Mouse (Mus musculus) MEL (cell line): ENCODE measurements around the gene Tshz2. TPM values are rescaled to one million over a fixed set of nuclear protein-coding genes. Genes with fewer than 3 reads are reported as not detected.

Experiments used
- DNase-seq: peaks from one replicate; pipeline ENCODE4 v3.0.0; 2011; ENCODE audit warnings: low read depth, low spot score
- H3K27ac ChIP-seq: 2 replicates; pipeline ENCODE4 v1.5.1; 2012; ENCODE audit warnings: low read depth, mild to moderate bottlenecking, control low read depth, low read length, moderate library complexity; ENCODE audit not compliant: control insufficient read depth
- H3K27me3 ChIP-seq, 2 experiments: fragments of 150-350 bp in 1 of 2; sonication (generic) in 1 of 2; 2 replicates each; pipeline ENCODE4 v1.6.1; 2012; ENCODE audit warnings: low read length in 2 of 2, mild to moderate bottlenecking in 2 of 2, improper control_type of control experiment in 1 of 2, moderate library complexity in 1 of 2; ENCODE audit not compliant: insufficient read depth in 2 of 2, control insufficient read depth in 1 of 2
- H3K36me3 ChIP-seq, 2 experiments: 2 replicates each; pipeline ENCODE4 v1.6.1; 2012 to 2014; ENCODE audit warnings: low read length in 2 of 2, improper control_type of control experiment in 1 of 2, inconsistent platforms in 1 of 2, mild to moderate bottlenecking in 1 of 2; ENCODE audit not compliant: insufficient read depth in 2 of 2, control insufficient read depth in 1 of 2
- H3K4me1 ChIP-seq, 2 experiments: fragments of 150-350 bp in 1 of 2; sonication (generic) in 1 of 2; 2 replicates each; pipeline ENCODE4 v1.6.1; 2012; ENCODE audit warnings: low read length in 2 of 2, improper control_type of control experiment in 1 of 2, mild to moderate bottlenecking in 1 of 2; ENCODE audit not compliant: insufficient read depth in 2 of 2, control insufficient read depth in 1 of 2
- H3K4me3 ChIP-seq, 2 experiments: fragments of 150-350 bp in 1 of 2; sonication (generic) in 1 of 2; 2 replicates each; pipeline ENCODE4 v1.5.1; 2012; ENCODE audit warnings: low read depth in 2 of 2, low read length in 2 of 2, mild to moderate bottlenecking in 2 of 2, moderate library complexity in 2 of 2, control low read depth in 1 of 2, improper control_type of control experiment in 1 of 2; ENCODE audit not compliant: control insufficient read depth in 1 of 2, insufficient read depth in 1 of 2
- H3K79me2 ChIP-seq: 2 replicates; pipeline ENCODE4 v1.6.1; 2012; ENCODE audit warnings: mild to moderate bottlenecking, low read length, moderate library complexity; ENCODE audit not compliant: control insufficient read depth, poor library complexity, insufficient read depth
- H3K9ac ChIP-seq: 2 replicates; pipeline ENCODE4 v1.6.1; 2012; ENCODE audit warnings: low read depth, mild to moderate bottlenecking, control low read depth, low read length, moderate library complexity; ENCODE audit not compliant: control insufficient read depth, poor library complexity, severe bottlenecking
- H3K9me3 ChIP-seq: fragments of 150-350 bp; sonication (generic); replicated peaks from 2 replicates; pipeline ENCODE4 v1.6.1; 2012; ENCODE audit warnings: mild to moderate bottlenecking, low read length, improper control_type of control experiment, moderate library complexity; ENCODE audit not compliant: insufficient read depth
- CTCF ChIP-seq, 3 experiments: IDR thresholded peaks in 2 of 3; conservative IDR thresholded peaks in 1 of 3; 2 replicates each; pipeline ENCODE4 v1.5.1; 2011 to 2012; ENCODE audit warnings: low read length in 3 of 3, low read depth in 2 of 3, mild to moderate bottlenecking in 2 of 3, improper control_type of control experiment in 1 of 3, inconsistent platforms in 1 of 3, mixed read lengths in 1 of 3, moderate library complexity in 1 of 3; ENCODE audit not compliant: control insufficient read depth in 1 of 3, insufficient read depth in 1 of 3, poor library complexity in 1 of 3, severe bottlenecking in 1 of 3
- ELF1 ChIP-seq: IDR thresholded peaks from 2 replicates; pipeline ENCODE4 v1.6.1; 2014; ENCODE audit warnings: low read depth, mild to moderate bottlenecking, inconsistent platforms, low read length, improper control_type of control experiment, moderate library complexity
- EP300 ChIP-seq, 2 experiments: IDR thresholded peaks; 2 replicates each; pipeline ENCODE4 v1.6.1; 2011; ENCODE audit warnings: improper control_type of control experiment in 2 of 2, low read length in 2 of 2, low read depth in 1 of 2, mild to moderate bottlenecking in 1 of 2
- ETS1 ChIP-seq: IDR thresholded peaks from 2 replicates; pipeline ENCODE4 v1.6.1; 2012; ENCODE audit warnings: low read depth, mild to moderate bottlenecking, inconsistent platforms, low read length, improper control_type of control experiment, moderate library complexity
- GABPA ChIP-seq: IDR thresholded peaks from 2 replicates; pipeline ENCODE4 v1.6.1; 2012; ENCODE audit warnings: low read depth, mild to moderate bottlenecking, inconsistent platforms, low read length, improper control_type of control experiment, moderate library complexity
- MAFK ChIP-seq: IDR thresholded peaks from 2 replicates; pipeline ENCODE4 v1.6.1; 2011; ENCODE audit warnings: low read depth, mild to moderate bottlenecking, low read length, improper control_type of control experiment, borderline replicate concordance
- MAX ChIP-seq: IDR thresholded peaks from 2 replicates; pipeline ENCODE4 v1.6.1; 2011; ENCODE audit warnings: low read length, improper control_type of control experiment
- MAZ ChIP-seq: IDR thresholded peaks from 2 replicates; pipeline ENCODE4 v1.6.1; 2012; ENCODE audit warnings: low read depth, mild to moderate bottlenecking, inconsistent platforms, low read length, improper control_type of control experiment
- MXI1 ChIP-seq: IDR thresholded peaks from 2 replicates; pipeline ENCODE4 v1.6.1; 2011; ENCODE audit warnings: mild to moderate bottlenecking, low read depth, low read length, improper control_type of control experiment
- MYC ChIP-seq: IDR thresholded peaks from 2 replicates; pipeline ENCODE4 v1.6.1; 2011; ENCODE audit warnings: low read depth, mild to moderate bottlenecking, low read length, improper control_type of control experiment, moderate library complexity
- NELFE ChIP-seq: IDR thresholded peaks from 2 replicates; pipeline ENCODE4 v1.6.1; 2011; ENCODE audit warnings: low read depth, low read length, improper control_type of control experiment
- NRF1 ChIP-seq: IDR thresholded peaks from 2 replicates; pipeline ENCODE4 v1.6.1; 2014; ENCODE audit warnings: low read depth, mild to moderate bottlenecking, inconsistent platforms, low read length, improper control_type of control experiment, moderate library complexity; ENCODE audit not compliant: poor library complexity, insufficient read depth, severe bottlenecking
- POLR2A ChIP-seq, 2 experiments: IDR thresholded peaks; 2 replicates each; pipeline ENCODE4 v1.6.1; 2011 to 2012; ENCODE audit warnings: low read length in 2 of 2, mild to moderate bottlenecking in 2 of 2, control low read depth in 1 of 2, improper control_type of control experiment in 1 of 2, low read depth in 1 of 2, moderate library complexity in 1 of 2; ENCODE audit not compliant: control insufficient read depth in 1 of 2, insufficient read depth in 1 of 2, poor library complexity in 1 of 2
- POLR2AphosphoS2 ChIP-seq: IDR thresholded peaks from 2 replicates; pipeline ENCODE4 v1.6.1; 2011; ENCODE audit warnings: low read length, improper control_type of control experiment
- RAD21 ChIP-seq: IDR thresholded peaks from 2 replicates; pipeline ENCODE4 v1.6.1; 2011; ENCODE audit warnings: mild to moderate bottlenecking, low read depth, low read length, improper control_type of control experiment
- RCOR1 ChIP-seq: IDR thresholded peaks from 2 replicates; pipeline ENCODE4 v1.6.1; 2012; ENCODE audit warnings: low read depth, mild to moderate bottlenecking, inconsistent platforms, low read length, improper control_type of control experiment
- TAL1 ChIP-seq: IDR thresholded peaks from 2 replicates; pipeline ENCODE4 v1.6.1; 2012; ENCODE audit warnings: mild to moderate bottlenecking, inconsistent platforms, low read length, moderate library complexity, mixed read lengths
- TBP ChIP-seq: IDR thresholded peaks from 2 replicates; pipeline ENCODE4 v1.8.0; 2011; ENCODE audit warnings: low read depth, low read length, improper control_type of control experiment
- TCF12 ChIP-seq: IDR thresholded peaks from 2 replicates; pipeline ENCODE4 v1.6.1; 2014; ENCODE audit warnings: low read depth, mild to moderate bottlenecking, inconsistent platforms, low read length, improper control_type of control experiment, moderate library complexity
- USF1 ChIP-seq: IDR thresholded peaks from 2 replicates; pipeline ENCODE4 v1.6.1; 2014; ENCODE audit warnings: low read depth, mild to moderate bottlenecking, inconsistent platforms, low read length, improper control_type of control experiment, moderate library complexity
- ZKSCAN1 ChIP-seq: IDR thresholded peaks from 2 replicates; pipeline ENCODE4 v1.6.1; 2012; ENCODE audit warnings: low read depth, mild to moderate bottlenecking, inconsistent platforms, low read length, improper control_type of control experiment, moderate library complexity
- polyA plus RNA-seq, 2 experiments: library from polyadenylated mRNA; stranded (reverse) in 1 of 2; unstranded in 1 of 2; fragments of >175 nt in 1 of 2; fragments of >200 nt in 1 of 2; gene quantifications; 2 replicates each; pipeline versions ENCODE4 v1.2.1 to v1.2.4; 2012; ENCODE audit warnings: low replicate concordance in 2 of 2, low read depth in 1 of 2; ENCODE audit not compliant: insufficient read length in 2 of 2, insufficient read depth in 1 of 2, missing spikeins in 1 of 2
- total RNA-seq: library from RNA; depleted of rRNA; stranded (reverse); fragments of 300-350 nt; gene quantifications from 2 replicates; pipeline ENCODE4 v1.2.3, GENCODE M21; 2012

Gene Tshz2
- total and polyA plus RNA-seq, 3 experiments: not detected

DNA sequence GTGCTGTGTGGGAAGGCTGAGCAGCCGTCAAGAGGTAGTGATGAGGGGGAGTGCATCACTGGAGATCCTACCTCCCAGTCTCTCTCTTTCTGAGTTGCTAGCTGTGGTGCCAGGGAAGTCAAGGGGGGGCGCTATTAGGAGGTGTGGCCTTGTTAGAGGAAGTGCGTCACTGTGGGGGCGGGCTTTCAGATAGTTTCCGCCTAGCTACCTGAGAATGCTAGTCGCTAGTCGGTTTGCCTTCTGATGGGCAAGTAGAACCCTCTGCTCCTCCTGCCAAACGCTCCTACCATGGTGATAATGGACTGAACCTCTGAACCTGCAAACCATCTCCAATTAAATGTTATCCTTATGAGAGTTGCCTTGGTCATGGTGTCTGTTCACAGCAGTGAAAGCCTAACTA lies 282.1 kb downstream of the Tshz2 start:
- TF ChIP-seq USF1: no peak
- TF ChIP-seq EP300 (IDR thresholded peaks at IDR 0.05; ENCODE audit: low read depth in 1 of 2, low read length in 2 of 2): no peak
- no peaks in the 10 kb centered on the region for H3K27me3 ChIP-seq
- no peak overlapping the region for H3K9ac ChIP-seq
- no peak overlapping the region for H3K4me3 ChIP-seq
- no peaks in the 10 kb centered on the region for H3K9me3 ChIP-seq
- H3K36me3 ChIP-seq: no peaks in the 10 kb centered on the region
- H3K27ac ChIP-seq: no peak overlapping the region
- no peaks in the 10 kb centered on the region for H3K79me2 ChIP-seq
- H3K4me1 ChIP-seq: no peaks in the 10 kb centered on the region
- DNase-seq: no peak

DNA sequence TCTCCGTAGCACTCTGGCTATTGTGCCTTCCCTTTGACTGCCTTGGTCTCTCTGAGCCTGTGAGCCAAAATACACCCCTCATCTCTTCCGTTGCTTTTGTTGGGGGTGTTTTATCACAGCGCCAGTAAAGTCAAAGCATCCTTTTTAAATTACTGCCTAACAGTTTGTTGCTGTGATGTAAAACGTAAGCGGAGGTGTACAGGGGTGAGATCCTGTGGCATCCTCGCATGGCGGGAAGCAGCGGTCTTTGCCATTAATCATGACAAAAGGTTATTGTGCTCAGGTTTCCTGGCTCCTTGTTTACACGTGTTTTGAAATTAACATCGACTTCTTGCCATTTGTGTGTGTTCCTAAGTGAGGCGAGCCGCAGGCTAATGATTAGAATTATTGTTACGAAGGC lies 282.5 kb downstream of the Tshz2 start:
- Histone ChIP-seq H3K79me2 (no peaks in the 10 kb centered on the region), H3K27ac (no peak overlapping the region), H3K27me3 (no peaks in the 10 kb centered on the region), H3K4me3 (no peak overlapping the region), H3K9ac (no peak overlapping the region), H3K9me3 (no peaks in the 10 kb centered on the region)
- DNase-seq: no peak
- TF ChIP-seq GABPA (no peak), ELF1 (no peak), POLR2AphosphoS2 (no peak)
- TF ChIP-seq, all 39 proteins: peak for 0
- Histone ChIP-seq H3K36me3 (no peaks in the 10 kb centered on the region), H3K4me1 (no peaks in the 10 kb centered on the region)

DNA sequence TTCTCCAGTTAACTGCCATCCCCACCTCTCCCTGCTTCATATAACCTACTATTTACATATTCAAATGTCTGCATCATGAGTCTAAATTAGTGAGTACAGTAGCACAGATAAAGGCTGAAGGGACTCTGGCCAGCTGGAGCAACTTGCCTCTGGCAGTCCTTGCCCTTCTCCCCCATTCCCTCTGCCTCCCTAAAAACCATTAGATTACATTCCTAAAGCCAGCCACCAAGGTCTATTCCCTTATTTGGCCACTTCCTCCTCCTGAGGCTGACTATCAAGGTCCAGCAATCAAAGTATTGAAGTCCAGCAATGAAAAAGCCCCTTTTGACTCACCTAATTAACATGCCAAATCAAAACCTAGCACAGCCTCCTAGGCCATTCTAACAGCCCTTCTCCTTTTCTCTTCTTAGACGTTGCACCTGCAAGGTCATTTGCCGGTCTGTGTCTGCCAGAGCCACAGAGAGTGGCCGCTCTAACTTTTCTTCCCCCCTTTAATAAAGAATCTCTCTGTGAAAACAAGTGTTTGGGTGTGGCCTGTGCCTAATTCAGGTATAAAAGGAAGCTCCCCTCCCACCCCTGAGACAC lies 286.4 kb downstream of the Tshz2 start:
- no peaks in the 10 kb centered on the region for H3K36me3 ChIP-seq
- no peak for TF ChIP-seq MYC
- TF ChIP-seq MXI1: no peak
- no peak for TF ChIP-seq RCOR1
- H3K79me2 ChIP-seq: no peaks in the 10 kb centered on the region
- H3K27me3 ChIP-seq: no peaks in the 10 kb centered on the region
- H3K9me3 ChIP-seq: no peaks in the 10 kb centered on the region
- no peaks in the 10 kb centered on the region for H3K4me1 ChIP-seq
- no peak for DNase-seq
- no peak overlapping the region for H3K27ac ChIP-seq
- no peak overlapping the region for H3K9ac ChIP-seq
- H3K4me3 ChIP-seq: no peak overlapping the region

DNA sequence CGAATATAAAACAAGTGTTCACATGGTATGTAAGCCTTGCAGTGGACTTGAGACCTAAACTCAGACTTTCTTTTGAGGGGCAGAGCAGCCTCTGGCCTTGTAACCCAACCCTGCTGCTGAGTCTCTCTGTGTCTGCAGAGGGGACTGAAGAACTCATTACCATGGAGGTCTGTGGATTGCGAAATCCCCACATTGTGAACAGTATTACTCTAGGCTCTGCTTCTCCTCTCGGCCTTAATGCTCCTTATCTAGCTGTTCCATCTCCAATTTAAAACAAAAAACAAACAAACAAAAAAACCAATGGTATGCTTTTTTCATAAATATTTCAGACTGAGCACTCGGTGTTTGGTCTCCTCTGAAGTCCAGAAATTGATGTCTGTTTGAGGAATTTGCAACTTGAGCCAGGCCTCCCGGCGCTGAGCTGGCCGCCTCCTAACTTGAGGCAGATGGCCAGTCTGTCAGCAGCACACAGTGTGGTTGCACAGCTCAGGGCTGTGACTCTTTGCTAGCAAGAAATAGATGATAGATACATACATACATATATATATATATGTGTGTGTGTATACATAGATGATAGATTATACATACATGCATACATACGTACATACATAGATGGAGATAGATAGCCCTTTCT lies 291.5 kb downstream of the Tshz2 start:
- no peaks in the 10 kb centered on the region for H3K9me3 ChIP-seq
- no peak overlapping the region for H3K4me3 ChIP-seq
- no peaks in the 10 kb centered on the region for H3K36me3 ChIP-seq
- H3K79me2 ChIP-seq: no peaks in the 10 kb centered on the region
- no peak for DNase-seq
- H3K27me3 ChIP-seq: no peaks in the 10 kb centered on the region
- H3K4me1 ChIP-seq: no peaks in the 10 kb centered on the region
- H3K9ac ChIP-seq: no peak overlapping the region
- no peak overlapping the region for H3K27ac ChIP-seq
- no peak for TF ChIP-seq CTCF (IDR thresholded peaks at IDR 0.05 in 2 of 3, conservative IDR thresholded peaks at IDR 0.05 in 1 of 3; ENCODE audit: control insufficient read depth in 1 of 3, insufficient read depth in 1 of 3, low read depth in 2 of 3, low read length in 3 of 3, poor library complexity in 1 of 3, severe bottlenecking in 1 of 3)
- TF ChIP-seq RAD21: no peak
- TF ChIP-seq MAFK: no peak
- no peak for TF ChIP-seq TCF12
- no peak for TF ChIP-seq NELFE
- no peak for TF ChIP-seq RCOR1
- TF ChIP-seq MAX: no peak
- TF ChIP-seq NRF1: no peak
- TF ChIP-seq ETS1: no peak
- TF ChIP-seq TBP: no peak
- TF ChIP-seq POLR2A (IDR thresholded peaks at IDR 0.05; ENCODE audit: control insufficient read depth in 1 of 2, insufficient read depth in 1 of 2, low read depth in 1 of 2, low read length in 2 of 2, poor library complexity in 1 of 2): no peak
- no peak for TF ChIP-seq EP300 (IDR thresholded peaks at IDR 0.05; ENCODE audit: low read depth in 1 of 2, low read length in 2 of 2)
- no peak for TF ChIP-seq MAZ
- TF ChIP-seq TAL1: no peak
- TF ChIP-seq USF1: no peak
- TF ChIP-seq ZKSCAN1: no peak
